Mouse (Mus musculus) lung, embryonic 14.5 days (tissue): Measurements from ENCODE around the gene Shc1. TPM values are rescaled to one million over a fixed set of nuclear protein-coding genes. Genes with fewer than 3 reads are reported as not detected.

ENCODE experiments used
- ATAC-seq: fragments of 200-750 bp; cut with Nextera tagmentation; 2 replicates; pipeline ENCODE4 v1.8.0; 2017; ENCODE audit warnings: mild to moderate bottlenecking, moderate TSS enrichment, moderate library complexity; ENCODE audit not compliant: insufficient read depth
- DNase-seq: peaks from one replicate; pipeline ENCODE4 v3.0.0-alpha.2; 2015
- H3K27ac ChIP-seq: fragments of 300-500 bp; sonication (generic); 2 replicates; pipeline ENCODE4 v1.5.1; 2014; ENCODE audit warnings: low read depth, mild to moderate bottlenecking, moderate library complexity
- H3K27me3 ChIP-seq: fragments of 300-500 bp; sonication (generic); 2 replicates; pipeline ENCODE4 v1.6.1; 2014; ENCODE audit warnings: low read length, control low read depth; ENCODE audit not compliant: insufficient read depth
- H3K36me3 ChIP-seq: fragments of 300-500 bp; sonication (generic); 2 replicates; pipeline ENCODE4 v1.6.1; 2014; ENCODE audit warnings: control low read depth; ENCODE audit not compliant: insufficient read depth
- H3K4me1 ChIP-seq: fragments of 300-500 bp; sonication (generic); 2 replicates; pipeline ENCODE4 v1.6.1; 2014; ENCODE audit warnings: antibody characterized with exemption, control low read depth; ENCODE audit not compliant: insufficient read depth
- H3K4me2 ChIP-seq: fragments of 300-500 bp; sonication (generic); 2 replicates; pipeline ENCODE4 v1.6.1; 2014; ENCODE audit warnings: mild to moderate bottlenecking
- H3K4me3 ChIP-seq: fragments of 300-500 bp; sonication (generic); 2 replicates; pipeline ENCODE4 v1.5.1; 2014; ENCODE audit warnings: low read depth, low read length
- H3K9ac ChIP-seq: fragments of 300-500 bp; sonication (generic); 2 replicates; pipeline ENCODE4 v1.6.1; 2014
- H3K9me3 ChIP-seq: fragments of 300-500 bp; sonication (generic); 2 replicates; pipeline ENCODE4 v1.6.1; 2016; ENCODE audit warnings: low read depth, low read length, control low read depth
- CTCF ChIP-seq: IDR thresholded peaks from 2 replicates; pipeline ENCODE4 v1.5.1; 2016; ENCODE audit warnings: antibody characterized with exemption, low read depth
- WGBS: fragments of 180-500 bp; shearing (Covaris S2); extraction: QIAGEN DNeasy Blood & Tissue Kit; methylation state at CpG from one replicate; pipeline ENCODE4 v1.1.7; 2014; 5-methylcytosine and 5-hydroxymethylcytosine counted together
- polyA plus RNA-seq: library from polyadenylated mRNA; unstranded; fragments of >200 nt; fragmentation: Nextera tagmentation; extraction: Ambion mirVana; gene quantifications from 2 replicates; pipeline ENCODE4 v1.2.1, GENCODE M21; 2014

Gene Shc1
- polyA plus RNA-seq, 1 experiment from 2014 or later, result 75.2 TPM

DNA sequence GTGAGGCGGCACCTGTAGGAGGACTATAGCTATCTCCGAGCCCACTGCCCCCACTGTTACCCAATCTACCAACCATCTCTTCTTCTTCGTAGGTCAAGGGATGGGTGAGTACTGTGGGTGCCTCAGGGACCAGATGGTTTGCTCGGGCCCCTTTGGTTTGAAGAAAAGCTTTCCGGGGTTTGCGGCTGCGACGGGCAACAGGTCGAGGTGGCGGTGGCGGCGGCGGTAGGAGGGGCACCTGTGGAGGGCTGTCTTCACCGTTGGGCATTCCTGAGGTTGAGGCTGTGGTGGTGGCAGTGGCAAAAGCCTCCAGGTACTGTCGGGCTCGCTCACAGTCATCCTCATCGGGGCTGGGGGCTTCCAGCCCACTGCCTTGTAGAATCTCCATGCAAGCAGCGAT is 37.5 kb upstream of the Shc1 start:
- Histone ChIP-seq H3K36me3 (peaks cover 10% of the 10 kb centered on the region; the same call in 1 of the 2 replicates), H3K27me3 (no peaks in the 10 kb centered on the region), H3K9me3 (no peaks in the 10 kb centered on the region), H3K4me1 (peaks cover 3% of the 10 kb centered on the region; the same call in 1 of the 2 replicates), H3K9ac (no peak overlapping the region), H3K4me2 (no peak overlapping the region), H3K4me3 (no peak overlapping the region), H3K27ac (no peak overlapping the region)
- TF ChIP-seq CTCF, result no peak
- no peak for ATAC-seq
- DNase-seq, result no peak
- 88% methylated on average over 18 of the region's 18 CpGs for WGBS

- H3K9ac ChIP-seq, result no peak overlapping the region
- no peak overlapping the region for H3K4me2 ChIP-seq
- no peak for TF ChIP-seq CTCF
- no peak for DNase-seq
- no peaks in the 10 kb centered on the region for H3K9me3 ChIP-seq
- no peak overlapping the region for H3K4me3 ChIP-seq
- no peaks in the 10 kb centered on the region for H3K27me3 ChIP-seq
- no peak for ATAC-seq
- 64% methylated on average over 11 of the region's 11 CpGs for WGBS
- peaks cover 3% of the 10 kb centered on the region; the same call in 1 of the 2 replicates for H3K4me1 ChIP-seq
- H3K27ac ChIP-seq, result no peak overlapping the region
- peaks cover 10% of the 10 kb centered on the region; the same call in 1 of the 2 replicates for H3K36me3 ChIP-seq
These were observed 37.0 kb upstream of the Shc1 start for GRCm38 (mm10) chr3:89381233-89381632.

- Histone ChIP-seq H3K27ac (no peak overlapping the region), H3K4me1 (peaks cover 3% of the 10 kb centered on the region; the same call in 1 of the 2 replicates), H3K4me3 (no peak overlapping the region), H3K9ac (no peak overlapping the region), H3K27me3 (no peaks in the 10 kb centered on the region), H3K9me3 (no peaks in the 10 kb centered on the region), H3K4me2 (no peak overlapping the region), H3K36me3 (peaks cover 10% of the 10 kb centered on the region; the same call in 1 of the 2 replicates)
- DNase-seq (no peak), ATAC-seq (no peak)
- 85% methylated on average over 9 of the region's 9 CpGs for WGBS
- TF ChIP-seq CTCF, result no peak
These were observed 36.0 kb upstream of the Shc1 start for GRCm38 (mm10) chr3:89382033-89382882.

GRCm38 (mm10) chr3:89382950-89383349 is 35.3 kb upstream of the Shc1 start:
- Histone ChIP-seq H3K4me2 (no peak overlapping the region), H3K36me3 (peaks cover 10% of the 10 kb centered on the region; the same call in 1 of the 2 replicates), H3K4me1 (peaks cover 3% of the 10 kb centered on the region; the same call in 1 of the 2 replicates), H3K27ac (no peak overlapping the region), H3K4me3 (no peak overlapping the region), H3K27me3 (no peaks in the 10 kb centered on the region), H3K9me3 (no peaks in the 10 kb centered on the region), H3K9ac (no peak overlapping the region)
- no peak for TF ChIP-seq CTCF
- ATAC-seq (no peak), DNase-seq (no peak)
- 75% methylated on average over 5 of the region's 5 CpGs for WGBS

DNA sequence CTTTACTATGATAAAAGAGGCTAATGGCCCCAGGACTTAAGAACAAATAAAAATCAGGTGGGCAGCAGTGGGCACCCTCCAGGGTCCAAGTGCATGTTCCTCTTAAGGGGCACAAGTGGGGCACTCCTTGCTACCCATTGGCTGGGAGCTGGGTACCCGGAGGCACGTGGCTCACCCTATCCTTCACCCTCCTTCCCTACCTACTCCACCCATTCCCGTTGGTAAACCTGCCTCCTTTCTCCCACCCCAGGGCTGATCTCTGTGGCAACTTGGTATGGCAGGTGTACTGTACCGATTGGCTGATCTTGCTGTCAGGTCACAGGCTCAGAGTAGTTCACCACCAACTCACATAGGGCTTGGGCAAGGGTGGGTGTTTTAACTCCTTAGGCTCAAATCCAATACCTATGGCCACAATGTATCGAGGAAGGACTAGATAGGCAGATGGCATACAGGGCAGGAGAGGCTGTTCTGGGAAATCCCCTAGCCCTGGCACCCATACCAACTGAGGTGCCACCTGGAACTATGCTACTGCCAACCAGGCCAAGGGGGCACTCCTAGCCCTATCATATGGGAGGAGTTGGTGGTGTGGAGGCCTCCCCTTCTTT is 34.5 kb upstream of the Shc1 start:
- Histone ChIP-seq H3K9me3 (no peaks in the 10 kb centered on the region), H3K4me2 (no peak overlapping the region), H3K27ac (no peak overlapping the region), H3K9ac (no peak overlapping the region), H3K36me3 (peaks cover 10% of the 10 kb centered on the region; the same call in 1 of the 2 replicates), H3K4me1 (peaks cover 3% of the 10 kb centered on the region; the same call in 1 of the 2 replicates), H3K4me3 (no peak overlapping the region), H3K27me3 (no peaks in the 10 kb centered on the region)
- no peak for ATAC-seq
- no peak for TF ChIP-seq CTCF
- no peak for DNase-seq
- WGBS, result 78% methylated on average over 5 of the region's 5 CpGs

GRCm38 (mm10) chr3:89384331-89385076 is 33.7 kb upstream of the Shc1 start:
- no peaks in the 10 kb centered on the region for H3K9me3 ChIP-seq
- no peak overlapping the region for H3K27ac ChIP-seq
- H3K4me3 ChIP-seq, result no peak overlapping the region
- peaks cover 3% of the 10 kb centered on the region; the same call in 1 of the 2 replicates for H3K4me1 ChIP-seq
- no peaks in the 10 kb centered on the region for H3K27me3 ChIP-seq
- H3K9ac ChIP-seq, result no peak overlapping the region
- TF ChIP-seq CTCF, result no peak
- ATAC-seq (no peak), DNase-seq (no peak)
- H3K36me3 ChIP-seq, result peaks cover 8% of the 10 kb centered on the region; the same call in 1 of the 2 replicates
- WGBS, result 62% methylated on average over 12 of the region's 12 CpGs
- H3K4me2 ChIP-seq, result no peak overlapping the region
